Mouse (Mus musculus): ENCODE measurements at regions not wholly inside any gene's neighbourhood (a gene's known extent, or its start where the extent isn't known, plus 50 kb on each side); places are given as distances from the start of the nearest gene placed in this dataset.

- CTCF ChIA-PET, result no interaction called here
Measured at GRCm38 (mm10) chr17:48880590-48880989, 51.6 kb upstream of the Lrfn2 start.

- CTCF ChIA-PET, result no interaction called here
Measured at GRCm38 (mm10) chr17:48881946-48882345, 50.2 kb upstream of the Lrfn2 start.
